Comparison of ENCODE assay signal across 8 mouse cellular contexts in the genomic region with DNA sequence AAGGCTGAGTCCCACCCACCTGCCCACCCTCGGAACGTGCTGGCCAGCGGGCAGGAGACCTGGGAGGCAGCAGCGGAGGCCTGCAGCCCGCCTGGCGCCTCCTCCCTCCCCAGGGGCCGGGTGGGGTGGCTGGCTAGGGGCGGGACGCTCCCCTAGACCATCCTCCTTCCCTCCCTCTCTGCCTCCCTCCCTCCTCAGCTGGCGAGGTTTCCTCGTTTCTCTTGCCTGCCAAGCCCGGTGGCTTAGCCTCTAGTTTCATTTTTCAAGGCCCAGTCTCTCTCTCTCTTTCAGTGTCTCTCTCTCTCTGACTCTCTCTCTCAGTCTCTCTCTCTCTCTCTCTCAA. TPM values are rescaled to one million over a fixed set of nuclear protein-coding genes. Genes with fewer than 3 reads are reported as not detected.
DNase-seq lines count a peak whose midpoint lies in the region; ATAC-seq and TF ChIP-seq lines count a peak whose summit lies in the region.

No protein-coding gene starts in this region.

- H3K9me3 ChIP-seq in embryonic facial prominence, embryonic 14.5 days (ENCODE audit: control insufficient read depth, low read length): no peaks in the 10 kb centered on the region
- no peaks in the 10 kb centered on the region for H3K9me3 ChIP-seq in liver, embryonic 12.5 days (replicated peaks)
- no peaks in the 10 kb centered on the region for H3K9me3 ChIP-seq in stomach, embryonic 14.5 days (ENCODE audit: control insufficient read depth, low read depth, low read length)

- H3K27ac ChIP-seq in bone marrow, adult 2 months (ENCODE audit: control insufficient read depth, insufficient read depth, low read depth, low read length, poor library complexity): peak overlapping the region; percentile 72
- H3K27ac ChIP-seq in embryonic facial prominence, embryonic 14.5 days (replicated peaks; ENCODE audit: low read depth, low read length): peak overlapping the region; percentile 84
- peak overlapping the region; percentile 92 for H3K27ac ChIP-seq in liver, embryonic 12.5 days
- peak overlapping the region; percentile 84 for H3K27ac ChIP-seq in stomach, embryonic 14.5 days (ENCODE audit: low read length)

- peaks cover 7% of the 10 kb centered on the region for H3K36me3 ChIP-seq in embryonic facial prominence, embryonic 14.5 days (ENCODE audit: control insufficient read depth, insufficient read depth, low read length)
- H3K36me3 ChIP-seq in liver, embryonic 12.5 days: peaks cover 19% of the 10 kb centered on the region
- peaks cover 8% of the 10 kb centered on the region; the same call in 1 of the 2 replicates for H3K36me3 ChIP-seq in stomach, embryonic 14.5 days (ENCODE audit: control insufficient read depth, insufficient read depth, low read length)

- peak overlapping the region; percentile 56 for H3K9ac ChIP-seq in embryonic facial prominence, embryonic 14.5 days (ENCODE audit: low read depth, low read length)
- peak overlapping the region; percentile 76 for H3K9ac ChIP-seq in liver, embryonic 12.5 days
- H3K9ac ChIP-seq in stomach, embryonic 14.5 days (replicated peaks; ENCODE audit: low read depth, low read length): no peak overlapping the region

- no peaks in the 10 kb centered on the region for H3K27me3 ChIP-seq in embryonic facial prominence, embryonic 14.5 days (replicated peaks; ENCODE audit: control insufficient read depth, insufficient read depth, low read length)
- no peaks in the 10 kb centered on the region for H3K27me3 ChIP-seq in liver, embryonic 12.5 days (replicated peaks)
- no peaks in the 10 kb centered on the region for H3K27me3 ChIP-seq in stomach, embryonic 14.5 days (ENCODE audit: control insufficient read depth, insufficient read depth, low read length)

- TF ChIP-seq POLR2A in bone marrow, adult 2 months (IDR thresholded peaks at IDR 0.05; ENCODE audit: borderline replicate concordance, control insufficient read depth, low read depth, low read length): peak; percentile 60

- 0% methylated on average over 11 of the region's 12 CpGs for WGBS in bone marrow, adult 2 months
- WGBS in embryonic facial prominence, embryonic 14.5 days: 0% methylated on average over 4 of the region's 12 CpGs
- 0% methylated on average over 8 of the region's 12 CpGs for WGBS in liver, embryonic 12.5 days (ENCODE audit: insufficient replicate concordance)
- WGBS in stomach, embryonic 14.5 days: 3% methylated on average over 6 of the region's 12 CpGs

- TF ChIP-seq CTCF in bone marrow, adult 2 months (IDR thresholded peaks at IDR 0.05; ENCODE audit: control insufficient read depth, insufficient read depth, low read length): no peak

- H3K4me1 ChIP-seq in bone marrow, adult 2 months (ENCODE audit: control insufficient read depth, insufficient read depth, low read length): no peaks in the 10 kb centered on the region; the same call in 1 of the 2 replicates
- peaks cover 7% of the 10 kb centered on the region for H3K4me1 ChIP-seq in embryonic facial prominence, embryonic 14.5 days (ENCODE audit: control insufficient read depth, insufficient read depth, low read length)
- H3K4me1 ChIP-seq in liver, embryonic 12.5 days: peaks cover 85% of the 10 kb centered on the region
- no peaks in the 10 kb centered on the region for H3K4me1 ChIP-seq in stomach, embryonic 14.5 days (ENCODE audit: control insufficient read depth, insufficient read depth, low read length)

- peak; percentile 93 for ATAC-seq in embryonic facial prominence, embryonic 14.5 days (ENCODE audit: low read depth)
- ATAC-seq in liver, embryonic 12.5 days: peak; percentile 97
- ATAC-seq in stomach, embryonic 14.5 days (ENCODE audit: insufficient number of reproducible peaks, insufficient read depth, low FRiP score, low read depth): peak; percentile 98

- peak overlapping the region; percentile 66 for H3K4me2 ChIP-seq in embryonic facial prominence, embryonic 14.5 days (ENCODE audit: low read depth, low read length)
- H3K4me2 ChIP-seq in liver, embryonic 12.5 days: peak overlapping the region; percentile 82
- peak overlapping the region; percentile 36 for H3K4me2 ChIP-seq in stomach, embryonic 14.5 days (replicated peaks; ENCODE audit: low read depth, low read length)

- DNase-seq in CD4-positive helper T cell, adult 2 months (ENCODE audit: low read depth, low spot score): peak; percentile 84
- peak; percentile 95 for DNase-seq in embryonic facial prominence, embryonic 14.5 days (ENCODE audit: low spot score)
- peak; percentile 93 to 94 for DNase-seq in heart, adult 9 months (ENCODE audit: low spot score in 2 of 2)
- peak; percentile 95 for DNase-seq in kidney, adult 9 months
- peak; percentile 77 for DNase-seq in naive thymus-derived CD4-positive, alpha-beta T cell, adult 2 months (ENCODE audit: low read depth)

- H3K4me3 ChIP-seq in bone marrow, adult 2 months (replicated peaks; ENCODE audit: control insufficient read depth, low read depth, low read length): peak overlapping the region; percentile 55
- H3K4me3 ChIP-seq in embryonic facial prominence, embryonic 14.5 days (ENCODE audit: low read depth, low read length): peak overlapping the region; percentile 30
- peak overlapping the region; percentile 51 for H3K4me3 ChIP-seq in liver, embryonic 12.5 days
- H3K4me3 ChIP-seq in stomach, embryonic 14.5 days (ENCODE audit: low read depth, low read length): peak overlapping the region; percentile 23

RNA-seq across cellular contexts. Expression of gene Sertad1, which starts 5.1 kb away (rescaled TPM):
- polyA plus RNA-seq in bone marrow, adult 2 months (2011; ENCODE audit: insufficient read depth, insufficient read length, low replicate concordance, missing spikeins): 20.9 and 33.8 TPM in 2 replicates
- polyA plus RNA-seq in embryonic facial prominence, embryonic 14.5 days (2014; fragmentation: Nextera tagmentation; extraction: Ambion mirVana): 32.6 and 34.7 TPM in 2 replicates
- polyA plus RNA-seq in liver, embryonic 12.5 days (2016; fragmentation: Nextera tagmentation; extraction: Ambion mirVana): 19.5 and 20.9 TPM in 2 replicates
- 33.6 and 35.5 TPM in 2 replicates for polyA plus RNA-seq in stomach, embryonic 14.5 days (2014; fragmentation: Nextera tagmentation; extraction: Ambion mirVana)

RNA-seq across cellular contexts. Expression of gene Sertad3, which starts 8.0 kb away (rescaled TPM):
- 34.3 and 61.0 TPM in 2 replicates for polyA plus RNA-seq in bone marrow, adult 2 months (2011; ENCODE audit: insufficient read depth, insufficient read length, low replicate concordance, missing spikeins)
- polyA plus RNA-seq in embryonic facial prominence, embryonic 14.5 days (2014; fragmentation: Nextera tagmentation; extraction: Ambion mirVana): 31.3 and 31.9 TPM in 2 replicates
- polyA plus RNA-seq in liver, embryonic 12.5 days (2016; fragmentation: Nextera tagmentation; extraction: Ambion mirVana): 24.6 and 26.3 TPM in 2 replicates
- polyA plus RNA-seq in stomach, embryonic 14.5 days (2014; fragmentation: Nextera tagmentation; extraction: Ambion mirVana): 29.5 and 32.9 TPM in 2 replicates

RNA-seq across cellular contexts. Expression of gene Prx, which starts 17.5 kb away (rescaled TPM):
- 0.79 and 3.4 TPM in 2 replicates for polyA plus RNA-seq in bone marrow, adult 2 months (2011; ENCODE audit: insufficient read depth, insufficient read length, low replicate concordance, missing spikeins)
- 2.5 and 2.9 TPM in 2 replicates for polyA plus RNA-seq in embryonic facial prominence, embryonic 14.5 days (2014; fragmentation: Nextera tagmentation; extraction: Ambion mirVana)
- 0.91 and 1.2 TPM in 2 replicates for polyA plus RNA-seq in liver, embryonic 12.5 days (2016; fragmentation: Nextera tagmentation; extraction: Ambion mirVana)
- polyA plus RNA-seq in stomach, embryonic 14.5 days (2014; fragmentation: Nextera tagmentation; extraction: Ambion mirVana): 1.4 and 1.5 TPM in 2 replicates

RNA-seq across cellular contexts. Expression of gene Blvrb, which starts 33.8 kb away (rescaled TPM):
- 323 and 400 TPM in 2 replicates for polyA plus RNA-seq in bone marrow, adult 2 months (2011; ENCODE audit: insufficient read depth, insufficient read length, low replicate concordance, missing spikeins)
- 67.3 and 75.2 TPM in 2 replicates for polyA plus RNA-seq in embryonic facial prominence, embryonic 14.5 days (2014; fragmentation: Nextera tagmentation; extraction: Ambion mirVana)
- polyA plus RNA-seq in liver, embryonic 12.5 days (2016; fragmentation: Nextera tagmentation; extraction: Ambion mirVana): 895 and 897 TPM in 2 replicates
- polyA plus RNA-seq in stomach, embryonic 14.5 days (2014; fragmentation: Nextera tagmentation; extraction: Ambion mirVana): 67.3 and 78.3 TPM in 2 replicates

RNA-seq across cellular contexts. Expression of gene Sptbn4, which starts 34.1 kb away (rescaled TPM):
- polyA plus RNA-seq in bone marrow, adult 2 months (2011; ENCODE audit: insufficient read depth, insufficient read length, low replicate concordance, missing spikeins): 0.11 and 0.62 TPM in 2 replicates
- polyA plus RNA-seq in embryonic facial prominence, embryonic 14.5 days (2014; fragmentation: Nextera tagmentation; extraction: Ambion mirVana): 0.39 and 0.40 TPM in 2 replicates
- 0.11 and 0.12 TPM in 2 replicates for polyA plus RNA-seq in liver, embryonic 12.5 days (2016; fragmentation: Nextera tagmentation; extraction: Ambion mirVana)
- polyA plus RNA-seq in stomach, embryonic 14.5 days (2014; fragmentation: Nextera tagmentation; extraction: Ambion mirVana): 0.64 and 1.00 TPM in 2 replicates

Comparison
In these comparisons a context has a peak if more than half of its experiments do, and no peak if none do; other contexts are left out.
1. Peak in every context shown above with its lines: DNase-seq, ATAC-seq, H3K4me3 ChIP-seq and H3K27ac ChIP-seq.